Mouse (Mus musculus) kidney, embryonic 16.5 days (tissue): ENCODE measurements around the gene Irak3. TPM values are rescaled to one million over a fixed set of nuclear protein-coding genes. Genes with fewer than 3 reads are reported as not detected.
"Not testable (repeated sequence)": the region's sequence is repeated elsewhere in the genome, so short reads cannot be mapped to it uniquely, and the experiment has no call there.

Experiments used
- ATAC-seq: fragments of 200-750 bp; cut with Nextera tagmentation; 2 replicates; pipeline ENCODE4 v1.8.0; 2017; ENCODE audit warnings: moderate TSS enrichment; ENCODE audit not compliant: low FRiP score, low TSS enrichment
- H3K27ac ChIP-seq: fragments of 300-500 bp; sonication (generic); 2 replicates; pipeline ENCODE4 v1.5.1; 2014; ENCODE audit warnings: low read length
- H3K27me3 ChIP-seq: fragments of 300-500 bp; sonication (generic); 2 replicates; pipeline ENCODE4 v1.6.1; 2014; ENCODE audit warnings: low read length, control low read depth, mixed read lengths; ENCODE audit not compliant: insufficient read depth
- H3K36me3 ChIP-seq: fragments of 300-500 bp; sonication (generic); 2 replicates; pipeline ENCODE4 v1.6.1; 2014; ENCODE audit warnings: low read length, control low read depth, mixed read lengths; ENCODE audit not compliant: insufficient read depth
- H3K4me1 ChIP-seq: fragments of 300-500 bp; sonication (generic); 2 replicates; pipeline ENCODE4 v1.6.1; 2014; ENCODE audit warnings: low read length, control low read depth, mixed read lengths; ENCODE audit not compliant: insufficient read depth
- H3K4me2 ChIP-seq: fragments of 300-500 bp; sonication (generic); replicated peaks from 2 replicates; pipeline ENCODE4 v1.6.1; 2014; ENCODE audit warnings: low read depth, low read length
- H3K4me3 ChIP-seq: fragments of 300-500 bp; sonication (generic); 2 replicates; pipeline ENCODE4 v1.5.1; 2014; ENCODE audit warnings: mild to moderate bottlenecking, low read length
- H3K9ac ChIP-seq: fragments of 300-500 bp; sonication (generic); replicated peaks from 2 replicates; pipeline ENCODE4 v1.6.1; 2014; ENCODE audit warnings: low read length
- H3K9me3 ChIP-seq: fragments of 300-500 bp; sonication (generic); 2 replicates; pipeline ENCODE4 v1.6.1; 2016; ENCODE audit warnings: low read length, control low read depth
- WGBS: fragments of 180-500 bp; shearing (Covaris S2); extraction: QIAGEN DNeasy Blood & Tissue Kit; methylation state at CpG from one replicate; pipeline ENCODE4 v1.1.7; 2014; 5-methylcytosine and 5-hydroxymethylcytosine counted together
- polyA plus RNA-seq: library from polyadenylated mRNA; unstranded; fragments of >200 nt; fragmentation: Nextera tagmentation; extraction: Ambion mirVana; gene quantifications from 2 replicates; pipeline ENCODE4 v1.2.1, GENCODE M21; 2015

The Irak3 gene
- polyA plus RNA-seq, 1 experiment from 2014 or later, result 1.3 TPM

DNA sequence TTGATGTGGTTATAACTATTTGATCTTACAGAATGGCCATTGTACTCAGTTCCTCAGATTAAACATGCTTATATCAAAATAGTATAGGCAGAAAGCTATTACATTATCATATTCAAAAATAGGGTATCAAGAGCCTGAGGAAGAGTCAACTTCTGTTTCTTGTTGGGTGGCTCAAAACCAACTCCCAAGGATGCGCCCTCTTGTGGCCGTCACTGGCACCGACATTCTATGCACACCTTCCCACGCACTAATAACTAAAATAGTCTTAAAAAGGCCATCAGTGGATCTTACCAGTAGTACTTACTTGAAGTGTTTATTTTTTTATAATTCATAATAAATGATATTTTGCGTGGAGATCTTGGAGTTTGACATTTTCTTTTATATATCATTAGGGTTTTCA is 29.8 kb upstream of the Irak3 start:
- no peak for ATAC-seq
- H3K27ac ChIP-seq, result no peak overlapping the region
- peaks cover 12% of the 10 kb centered on the region; the same call in 1 of the 2 replicates for H3K4me1 ChIP-seq
- no peaks in the 10 kb centered on the region for H3K27me3 ChIP-seq
- H3K36me3 ChIP-seq, result peaks cover 27% of the 10 kb centered on the region
- no peak overlapping the region for H3K9ac ChIP-seq
- no peak overlapping the region for H3K4me3 ChIP-seq
- H3K4me2 ChIP-seq, result no peak overlapping the region
- no peaks in the 10 kb centered on the region for H3K9me3 ChIP-seq
- 35% methylated on average over 5 of the region's 5 CpGs for WGBS

DNA sequence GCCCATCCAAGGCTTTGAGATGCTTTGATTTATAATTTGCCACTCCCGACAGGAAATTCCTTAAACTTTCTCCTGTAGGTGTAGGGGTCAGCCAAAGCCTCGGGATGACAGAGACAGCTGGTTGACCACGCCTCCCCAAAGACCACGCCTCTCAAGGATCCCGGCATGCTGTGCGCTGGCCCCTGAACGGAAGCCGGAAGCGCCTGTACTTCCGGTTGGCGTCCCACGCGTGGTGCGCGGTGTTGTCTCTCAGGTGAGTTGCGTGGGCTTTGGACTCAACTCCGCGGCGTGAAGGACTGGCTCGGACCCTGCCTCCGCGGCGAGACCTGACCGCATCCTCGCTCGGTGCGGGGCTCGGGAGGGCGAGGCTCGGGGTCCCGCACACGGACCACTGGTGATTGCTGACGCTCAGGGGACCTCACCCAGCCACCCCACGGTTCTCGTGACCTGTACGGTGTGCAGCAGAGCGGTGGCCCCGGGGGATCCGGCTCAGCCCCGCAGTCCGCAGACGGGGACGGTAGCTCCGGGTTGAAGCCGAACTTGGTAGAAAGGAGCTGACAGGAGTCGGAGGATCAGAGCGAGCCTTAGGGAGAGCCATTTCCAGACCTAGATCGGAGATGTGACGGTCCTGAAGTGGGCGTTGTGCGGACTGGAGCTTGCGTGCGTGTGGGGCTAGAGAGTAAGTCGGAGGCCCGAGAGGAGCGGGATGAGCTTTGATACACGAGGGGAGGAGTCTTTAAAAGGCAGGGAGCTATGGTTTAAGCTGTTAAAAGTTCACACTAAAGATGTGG is 25.1 kb upstream of the Irak3 start, which contains the start of gene Llph:
Gene Llph, plus strand, starts transcription at position 200 of the 791 bp plus-strand sequence.
- WGBS, result under 1% methylated on average over 57 of the region's 57 CpGs
- Histone ChIP-seq H3K4me1 (peaks cover 17% of the 10 kb centered on the region; the same call in 1 of the 2 replicates), H3K9ac (peak within 1 kb of the TSS; percentile 92), H3K4me3 (peak within 1 kb of the TSS; percentile 99), H3K27ac (peak within 1 kb of the TSS; percentile 64; the same call in 1 of the 2 replicates), H3K36me3 (peaks cover 40% of the 10 kb centered on the region), H3K27me3 (no peaks in the 10 kb centered on the region), H3K9me3 (no peaks in the 10 kb centered on the region), H3K4me2 (peak within 1 kb of the TSS; percentile 89)
- ATAC-seq, result peak; percentile 95

DNA sequence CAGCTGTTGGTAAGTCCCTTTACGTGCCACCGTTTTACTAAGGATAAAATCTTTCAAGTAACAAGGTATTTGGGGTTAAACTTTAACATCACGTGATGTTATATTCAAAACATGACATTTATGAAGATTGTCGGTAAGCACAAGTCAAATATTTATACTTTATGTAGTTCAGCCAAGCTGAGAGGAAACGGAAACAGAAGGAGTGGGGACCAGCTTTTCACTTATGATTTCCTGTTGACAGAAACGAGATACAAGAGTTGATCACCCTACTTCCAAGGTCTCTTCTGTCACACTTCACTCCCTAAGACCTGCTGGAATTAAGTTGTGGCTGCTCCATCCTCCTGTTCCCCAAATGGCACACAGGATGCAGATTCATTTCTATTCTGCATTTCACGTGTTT is 18.8 kb upstream of the Irak3 start:
- no peak overlapping the region for H3K27ac ChIP-seq
- H3K27me3 ChIP-seq, result no peaks in the 10 kb centered on the region
- H3K9me3 ChIP-seq, result no peaks in the 10 kb centered on the region
- no peak for ATAC-seq
- H3K4me1 ChIP-seq, result no peaks in the 10 kb centered on the region
- H3K4me2 ChIP-seq, result no peak overlapping the region
- 70% methylated on average over 7 of the region's 7 CpGs for WGBS
- H3K9ac ChIP-seq, result no peak overlapping the region
- no peak overlapping the region for H3K4me3 ChIP-seq
- H3K36me3 ChIP-seq, result peaks cover 25% of the 10 kb centered on the region; the same call in 1 of the 2 replicates

DNA sequence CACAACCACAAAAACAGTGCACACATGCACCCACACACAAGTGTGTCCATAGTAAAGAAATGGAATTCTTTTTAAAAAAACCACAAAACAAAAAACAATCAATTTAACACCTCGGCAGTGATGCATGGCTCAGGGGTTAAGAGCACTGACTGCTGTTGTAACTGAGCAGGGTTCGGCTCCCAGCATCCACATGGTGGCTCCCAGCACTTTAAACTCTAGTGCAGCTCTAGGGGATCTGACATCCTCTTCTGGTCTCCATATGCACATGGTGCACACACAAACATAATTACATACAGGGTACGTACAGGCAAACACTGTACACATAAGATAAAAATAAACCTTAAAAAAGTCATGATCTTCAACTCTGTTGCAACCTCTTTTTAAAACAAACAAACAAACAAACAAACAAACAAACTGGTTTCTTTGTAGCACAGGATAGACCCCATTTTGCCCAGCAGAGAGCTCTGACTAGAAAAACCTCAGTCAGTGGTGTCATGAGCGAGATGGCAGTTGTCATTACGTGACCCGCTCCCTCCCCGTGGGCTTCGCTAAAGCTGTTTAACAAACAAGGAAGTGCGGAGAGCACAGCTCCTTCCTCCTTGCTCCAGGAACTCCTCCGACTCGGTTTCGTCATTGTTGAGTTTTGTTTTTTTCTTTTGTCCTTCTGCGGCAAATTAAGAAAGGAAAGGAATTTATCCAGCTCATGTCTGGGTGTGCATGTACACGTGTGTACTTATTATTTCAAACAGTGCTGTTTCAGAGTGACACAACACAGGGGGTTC is 17.8 kb upstream of the Irak3 start:
- Histone ChIP-seq H3K36me3 (peaks cover 23% of the 10 kb centered on the region; the same call in 1 of the 2 replicates), H3K27ac (no peak overlapping the region), H3K4me1 (no peaks in the 10 kb centered on the region), H3K4me3 (no peak overlapping the region), H3K27me3 (no peaks in the 10 kb centered on the region), H3K9me3 (no peaks in the 10 kb centered on the region), H3K9ac (no peak overlapping the region), H3K4me2 (no peak overlapping the region)
- WGBS, result 77% methylated on average over 14 of the region's 14 CpGs
- peak; percentile 49; the same call in 1 of the 2 replicates for ATAC-seq

DNA sequence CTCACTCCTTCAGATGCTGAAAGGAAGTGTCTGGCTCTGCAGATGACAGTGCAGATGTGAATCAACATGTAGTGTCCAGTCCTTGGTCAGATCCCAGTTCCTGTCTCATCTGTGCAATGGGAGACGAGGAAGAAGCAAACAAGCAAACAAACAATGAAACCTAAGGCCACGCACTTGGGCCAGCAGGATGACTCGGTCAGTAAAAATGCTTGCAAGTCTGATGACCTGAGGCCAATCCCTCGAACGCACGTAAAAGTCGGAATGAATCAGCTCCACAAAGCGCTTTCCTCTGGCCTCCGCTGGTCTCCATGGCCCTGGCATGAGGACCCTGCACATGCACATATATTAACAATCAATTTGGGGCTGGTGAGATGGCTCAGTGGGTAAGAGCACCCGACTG is 17.1 kb upstream of the Irak3 start:
- no peak overlapping the region for H3K4me2 ChIP-seq
- ATAC-seq, result no peak
- H3K27me3 ChIP-seq, result no peaks in the 10 kb centered on the region
- H3K27ac ChIP-seq, result no peak overlapping the region
- H3K4me3 ChIP-seq, result no peak overlapping the region
- no peak overlapping the region for H3K9ac ChIP-seq
- peaks cover 17% of the 10 kb centered on the region; the same call in 1 of the 2 replicates for H3K36me3 ChIP-seq
- no peaks in the 10 kb centered on the region for H3K4me1 ChIP-seq
- 86% methylated on average over 10 of the region's 10 CpGs for WGBS
- no peaks in the 10 kb centered on the region for H3K9me3 ChIP-seq

DNA sequence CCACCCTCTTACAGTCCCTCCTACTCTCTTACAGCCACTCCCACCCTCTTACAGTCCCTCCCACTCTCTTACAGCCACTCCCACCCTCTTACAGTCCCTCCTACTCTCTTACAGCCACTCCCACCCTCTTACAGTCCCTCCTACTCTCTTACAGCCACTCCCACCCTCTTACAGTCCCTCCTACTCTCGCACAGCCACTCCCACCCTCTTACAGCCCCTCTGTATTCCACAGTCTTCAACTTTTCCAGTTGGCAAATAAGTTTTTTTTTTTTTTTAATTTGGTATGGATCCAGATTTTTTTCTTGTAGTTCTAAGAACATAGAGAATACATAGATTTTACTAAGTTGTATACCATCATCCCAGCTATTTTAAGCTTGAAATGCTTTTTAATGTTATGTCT is 15.2 kb upstream of the Irak3 start:
- H3K9ac ChIP-seq, H3K27ac ChIP-seq, ATAC-seq, H3K4me2 ChIP-seq, H3K4me1 ChIP-seq, H3K27me3 ChIP-seq, H3K9me3 ChIP-seq, H3K4me3 ChIP-seq: not testable (repeated sequence)
- WGBS, result 89% methylated on average over 1 of the region's 1 CpGs
- peaks cover 17% of the 10 kb centered on the region; the same call in 1 of the 2 replicates for H3K36me3 ChIP-seq

DNA sequence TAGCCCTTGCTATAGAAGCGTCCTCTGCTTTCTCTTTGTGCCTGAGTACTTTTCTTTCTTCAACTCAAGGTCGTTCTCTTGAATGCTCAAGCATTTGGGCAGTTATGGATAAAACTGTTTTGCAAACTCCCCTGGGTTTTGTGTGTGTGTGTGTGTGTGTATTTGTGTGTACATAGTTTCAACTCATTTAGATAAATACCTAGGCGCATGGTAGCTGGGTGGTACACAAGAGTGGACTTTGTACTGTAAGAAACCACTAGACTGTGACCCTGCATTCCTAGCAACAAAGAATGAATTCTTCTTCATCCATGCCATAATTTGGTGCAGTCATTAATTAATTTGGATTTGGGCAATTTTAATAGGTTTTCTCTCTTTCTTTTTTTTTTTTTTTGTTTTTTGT is 8.2 kb upstream of the Irak3 start:
- H3K4me3 ChIP-seq, result peak overlapping the region; percentile 91

DNA sequence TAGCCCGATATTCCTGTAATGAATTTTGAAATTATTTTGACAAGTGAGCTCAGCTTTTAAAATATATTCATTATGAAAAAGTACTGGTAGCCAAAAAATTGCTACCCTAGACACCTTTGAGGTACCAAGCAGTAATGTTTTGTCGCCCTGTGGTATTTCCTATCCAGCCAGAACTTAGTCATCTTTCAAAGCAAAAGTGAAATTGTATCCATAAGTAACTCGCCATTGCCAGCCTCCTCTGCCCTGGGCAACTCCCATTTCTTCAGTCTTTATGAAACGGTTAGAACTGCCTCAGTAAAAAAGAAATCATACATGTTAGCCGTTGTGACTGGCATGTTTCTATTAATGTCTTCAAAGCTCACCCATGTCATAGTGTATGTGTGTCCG is 7.6 kb upstream of the Irak3 start:
- Histone ChIP-seq H3K9me3 (peaks cover 6% of the 10 kb centered on the region; the same call in 1 of the 2 replicates), H3K27me3 (no peaks in the 10 kb centered on the region), H3K4me1 (peaks cover 10% of the 10 kb centered on the region), H3K4me2 (peak overlapping the region; percentile 69), H3K9ac (peak overlapping the region; percentile 83), H3K36me3 (peaks cover 12% of the 10 kb centered on the region; the same call in 1 of the 2 replicates), H3K4me3 (peak overlapping the region; percentile 91), H3K27ac (peak overlapping the region; percentile 28; the same call in 1 of the 2 replicates)
- WGBS, result 57% methylated on average over 6 of the region's 6 CpGs
- ATAC-seq, result no peak

More for the DNA sequence above, 8.2 kb upstream of the Irak3 start:
- WGBS, result 81% methylated on average over 3 of the region's 3 CpGs
- Histone ChIP-seq H3K27me3 (no peaks in the 10 kb centered on the region), H3K4me2 (peak overlapping the region; percentile 69), H3K4me1 (peaks cover 10% of the 10 kb centered on the region), H3K36me3 (peaks cover 12% of the 10 kb centered on the region; the same call in 1 of the 2 replicates), H3K9ac (peak overlapping the region; percentile 83; the same call in 1 of the 2 replicates), H3K27ac (peak overlapping the region; percentile 28; the same call in 1 of the 2 replicates), H3K9me3 (peaks cover 6% of the 10 kb centered on the region; the same call in 1 of the 2 replicates)
- no peak for ATAC-seq

DNA sequence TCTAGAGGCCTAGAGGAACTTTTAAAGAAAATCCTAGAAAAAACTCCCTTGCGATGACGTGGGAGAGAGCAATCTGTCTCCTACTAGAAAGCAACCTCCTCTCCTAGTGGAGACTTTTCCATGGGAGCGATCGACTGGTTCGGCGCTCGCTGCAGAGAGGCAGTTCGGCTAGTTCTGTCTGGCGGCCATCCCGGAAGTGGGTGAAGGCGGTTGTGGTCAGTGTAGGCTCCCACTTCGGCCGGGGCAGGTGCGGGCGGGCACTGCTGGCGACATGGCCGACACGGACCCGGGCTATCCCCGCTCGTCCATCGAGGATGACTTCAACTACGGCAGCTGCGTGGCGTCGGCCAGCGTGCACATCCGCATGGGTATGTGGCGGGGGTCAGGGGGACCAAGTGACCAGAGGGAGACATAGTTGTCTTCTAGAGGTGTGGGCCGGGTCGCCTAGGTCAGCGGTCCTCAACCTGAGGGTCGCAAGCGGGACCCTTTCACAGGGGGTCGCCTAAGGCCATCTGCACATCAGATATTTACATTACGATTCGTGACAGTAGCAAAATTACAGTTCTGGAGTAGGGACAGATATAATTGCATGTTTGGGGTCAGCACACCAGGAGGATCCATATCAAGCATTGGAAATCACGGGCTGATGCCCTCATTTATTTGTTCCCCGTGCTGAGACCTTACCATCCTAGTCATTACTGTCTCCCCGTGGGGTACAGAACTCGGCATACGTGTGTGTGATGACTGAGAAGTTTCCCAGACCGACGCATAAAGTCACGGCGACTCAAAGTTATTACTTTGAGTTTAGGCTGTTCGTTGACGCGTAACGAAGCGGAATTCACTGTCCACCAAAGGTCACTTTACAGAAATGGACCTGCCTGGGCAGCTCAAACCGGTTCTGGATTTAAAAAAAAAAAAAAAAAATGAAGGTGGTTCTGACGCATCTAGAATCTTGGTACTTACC is 6.9 kb upstream of the Irak3 start:
- Histone ChIP-seq H3K9ac (peak overlapping the region; percentile 83), H3K4me3 (peak overlapping the region; percentile 91), H3K36me3 (peaks cover 12% of the 10 kb centered on the region; the same call in 1 of the 2 replicates), H3K27me3 (no peaks in the 10 kb centered on the region), H3K4me2 (peak overlapping the region; percentile 69), H3K27ac (peak overlapping the region; percentile 41), H3K9me3 (peaks cover 6% of the 10 kb centered on the region; the same call in 1 of the 2 replicates), H3K4me1 (peaks cover 10% of the 10 kb centered on the region)
- 2% methylated on average over 53 of the region's 53 CpGs for WGBS
- ATAC-seq, result peak; percentile 96
